Mouse (Mus musculus) megakaryocyte, embryonic 14.5 days (primary cell): ENCODE data around the gene Psap.

Experiments
- FLI1 ChIP-seq: IDR thresholded peaks from 2 replicates; pipeline ENCODE4 v1.6.1; 2012; ENCODE audit warnings: low read length, inconsistent platforms, mixed read lengths
- GATA1 ChIP-seq: IDR thresholded peaks from 3 replicates; pipeline ENCODE4 v1.6.1; 2012; ENCODE audit warnings: mixed read lengths, low read length, inconsistent platforms, borderline replicate concordance

DNA sequence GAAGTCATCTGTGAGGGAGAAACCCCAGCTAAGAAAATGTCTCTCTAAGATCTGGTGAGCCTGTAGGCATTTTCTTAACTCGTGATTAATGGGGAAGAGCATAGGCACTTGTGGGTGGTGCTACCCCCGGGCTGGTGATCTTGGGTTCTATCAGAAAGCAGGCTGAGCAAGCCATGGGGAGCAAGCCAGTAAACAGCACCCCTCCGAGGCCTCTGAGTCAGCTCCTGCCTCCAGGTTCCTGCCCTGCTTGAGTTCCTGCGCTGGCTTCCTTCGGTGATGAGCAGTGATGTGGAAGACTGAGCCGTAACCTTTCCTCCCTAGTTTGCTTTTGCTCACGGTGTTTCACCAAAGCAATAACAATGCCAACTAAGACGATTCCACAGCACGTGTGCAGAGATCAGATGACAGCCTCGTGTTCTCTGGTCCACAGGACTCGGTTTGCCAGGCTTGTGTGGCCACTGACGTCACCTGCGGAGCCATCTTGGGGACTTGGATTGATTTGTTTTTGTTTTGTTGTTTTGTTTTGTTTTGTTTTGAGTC is 26.9 kb upstream of the Psap start:
- TF ChIP-seq GATA1 (no peak), FLI1 (no peak)
